Mouse (Mus musculus) liver, postnatal 0 days (tissue): Measurements from ENCODE around the gene S1pr2. TPM values are rescaled to one million over a fixed set of nuclear protein-coding genes. Genes with fewer than 3 reads are reported as not detected.

Experiments
- ATAC-seq: fragments of 200-750 bp; cut with Nextera tagmentation; 2 replicates; pipeline ENCODE4 v1.8.0; 2017; ENCODE audit warnings: mild to moderate bottlenecking, moderate library complexity
- DNase-seq: peaks from one replicate; pipeline ENCODE4 v3.0.0-alpha.2; 2016
- H3K27ac ChIP-seq: fragments of 300-500 bp; sonication (generic); 2 replicates; pipeline ENCODE4 v1.5.1; 2014; ENCODE audit warnings: antibody characterized with exemption, moderate library complexity, mild to moderate bottlenecking, low read depth
- H3K27me3 ChIP-seq: fragments of 300-500 bp; sonication (generic); 2 replicates; pipeline ENCODE4 v1.6.1; 2014; ENCODE audit warnings: low read length, control low read depth, mixed read lengths; ENCODE audit not compliant: insufficient read depth
- H3K36me3 ChIP-seq: fragments of 300-500 bp; sonication (generic); replicated peaks from 2 replicates; pipeline ENCODE4 v1.6.1; 2014; ENCODE audit warnings: mild to moderate bottlenecking, control low read depth, low read length, moderate library complexity, mixed read lengths; ENCODE audit not compliant: insufficient read depth
- H3K4me1 ChIP-seq: fragments of 300-500 bp; sonication (generic); 2 replicates; pipeline ENCODE4 v1.6.1; 2014; ENCODE audit warnings: antibody characterized with exemption, mild to moderate bottlenecking, control low read depth; ENCODE audit not compliant: insufficient read depth
- H3K4me2 ChIP-seq: fragments of 300-500 bp; sonication (generic); 2 replicates; pipeline ENCODE4 v1.6.1; 2014; ENCODE audit warnings: low read depth, mild to moderate bottlenecking, low read length, moderate library complexity, mixed read lengths
- H3K4me3 ChIP-seq: fragments of 300-500 bp; sonication (generic); 2 replicates; pipeline ENCODE4 v1.5.1; 2014; ENCODE audit warnings: low read depth, low read length
- H3K9ac ChIP-seq: fragments of 300-500 bp; sonication (generic); replicated peaks from 2 replicates; pipeline ENCODE4 v1.6.1; 2014; ENCODE audit warnings: mild to moderate bottlenecking, moderate library complexity
- H3K9me3 ChIP-seq: fragments of 300-500 bp; sonication (generic); 2 replicates; pipeline ENCODE4 v1.6.1; 2016; ENCODE audit warnings: mild to moderate bottlenecking, control low read depth, low read length, mixed read lengths
- CTCF ChIP-seq: sonication (generic); IDR thresholded peaks from 2 replicates; pipeline ENCODE4 v1.5.1; 2016; ENCODE audit warnings: antibody characterized with exemption, low read depth
- EP300 ChIP-seq: IDR thresholded peaks from 2 replicates; pipeline ENCODE4 v1.6.1; 2016; ENCODE audit warnings: antibody characterized with exemption, low read depth, mild to moderate bottlenecking
- WGBS: fragments of 180-500 bp; shearing (Covaris S2); extraction: QIAGEN DNeasy Blood & Tissue Kit; methylation state at CpG from one replicate; pipeline ENCODE4 v1.1.7; 2014; ENCODE audit not compliant: insufficient replicate concordance; 5-methylcytosine and 5-hydroxymethylcytosine counted together
- polyA plus RNA-seq: library from polyadenylated mRNA; unstranded; fragments of >200 nt; fragmentation: Nextera tagmentation; extraction: Ambion mirVana; gene quantifications from 2 replicates; pipeline ENCODE4 v1.2.1, GENCODE M21; 2015

S1pr2 gene
- polyA plus RNA-seq, 1 experiment from 2014 or later: 3.1 TPM

DNA sequence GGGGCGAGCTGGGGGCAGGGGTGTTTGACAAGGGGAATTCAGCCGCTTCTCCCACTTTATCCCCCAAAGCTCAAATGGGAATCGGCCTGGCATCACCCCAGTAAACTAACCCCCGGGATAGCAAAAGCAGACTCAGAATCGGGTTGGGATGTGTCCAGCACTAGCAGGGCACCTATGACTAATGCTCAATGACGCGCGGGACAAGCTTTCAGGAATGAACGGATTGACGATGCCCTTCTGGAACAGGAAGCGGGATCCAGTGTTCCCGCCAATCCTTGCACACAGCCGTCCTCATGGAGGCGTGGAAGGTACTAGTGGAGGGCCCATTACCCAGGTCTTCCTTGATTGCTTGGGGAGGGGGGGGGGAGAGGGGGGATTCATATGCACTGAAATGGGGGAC lies 25.1 kb downstream of the S1pr2 start:
- ATAC-seq: no peak
- WGBS: 8% methylated on average over 14 of the region's 14 CpGs

GRCm38 (mm10) chr9:20950419-20950818 lies 26.2 kb downstream of the S1pr2 start:
- Histone ChIP-seq H3K36me3 (peaks cover 3% of the 10 kb centered on the region; the same call in 1 of the 2 replicates), H3K4me1 (peaks cover 14% of the 10 kb centered on the region), H3K27ac (no peak overlapping the region), H3K9me3 (no peaks in the 10 kb centered on the region), H3K27me3 (no peaks in the 10 kb centered on the region), H3K4me3 (no peak overlapping the region), H3K9ac (peak overlapping the region; percentile 91), H3K4me2 (peak overlapping the region; percentile 96)
- TF ChIP-seq CTCF: no peak
- no peak for TF ChIP-seq EP300
- DNase-seq (no peak), ATAC-seq (no peak)

More for the DNA sequence above, 25.1 kb downstream of the S1pr2 start:
- peaks cover under 1% of the 10 kb centered on the region; the same call in 1 of the 2 replicates for H3K36me3 ChIP-seq
- peak overlapping the region; percentile 96 for H3K4me2 ChIP-seq
- TF ChIP-seq EP300 (no peak), CTCF (no peak)
- peak overlapping the region; percentile 83 for H3K27ac ChIP-seq
- H3K27me3 ChIP-seq: no peaks in the 10 kb centered on the region
- H3K9me3 ChIP-seq: no peaks in the 10 kb centered on the region
- DNase-seq: peak; percentile 48
- H3K4me3 ChIP-seq: peak overlapping the region; percentile 94
- peaks cover 6% of the 10 kb centered on the region; the same call in 1 of the 2 replicates for H3K4me1 ChIP-seq
- peak overlapping the region; percentile 91 for H3K9ac ChIP-seq

DNA sequence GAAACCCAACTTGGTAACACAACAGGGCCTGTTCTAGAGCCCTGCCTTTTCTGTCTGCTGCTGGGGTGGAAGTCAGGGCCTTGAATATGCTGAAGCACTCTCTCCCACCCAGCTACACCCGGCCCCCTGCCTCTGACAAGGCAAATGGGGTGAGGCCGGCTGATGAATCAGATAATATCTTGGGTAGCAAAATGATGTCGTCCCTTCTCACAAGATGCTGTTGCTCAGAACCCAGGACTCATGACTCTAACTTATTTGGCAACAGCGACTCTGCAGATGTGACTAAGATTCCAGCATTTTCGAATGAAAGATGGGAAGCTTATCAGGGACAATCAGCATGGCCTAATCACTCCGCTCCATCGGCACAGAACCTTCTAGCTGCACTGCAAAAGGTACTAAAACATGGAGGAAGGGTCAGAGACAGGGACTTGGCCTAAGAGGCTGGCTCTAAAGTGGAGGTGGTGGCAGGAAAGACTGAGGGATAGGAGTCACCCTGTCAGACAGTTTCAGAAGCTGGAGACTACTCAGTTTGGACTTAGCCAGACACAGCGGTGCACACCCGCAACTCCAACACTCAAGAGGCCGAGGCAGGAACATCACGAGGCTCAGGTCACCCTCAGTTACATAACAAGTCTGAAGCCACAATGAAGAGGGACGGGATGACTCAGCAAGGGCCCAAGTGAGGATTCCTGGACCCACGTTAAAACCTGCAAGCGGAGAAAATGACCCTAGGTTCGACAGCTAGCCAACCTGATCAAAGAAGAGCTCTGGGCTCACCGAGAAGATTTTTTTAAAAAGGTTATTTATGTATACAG lies 30.3 kb downstream of the S1pr2 start:
- 62% methylated on average over 16 of the region's 16 CpGs for WGBS
- Histone ChIP-seq H3K27ac (peak overlapping the region; percentile 34; the same call in 1 of the 2 replicates), H3K4me3 (no peak overlapping the region), H3K4me2 (peak overlapping the region; percentile 23; the same call in 1 of the 2 replicates), H3K36me3 (peaks cover 10% of the 10 kb centered on the region), H3K9ac (no peak overlapping the region), H3K4me1 (peaks cover 14% of the 10 kb centered on the region), H3K27me3 (no peaks in the 10 kb centered on the region), H3K9me3 (no peaks in the 10 kb centered on the region)
- ATAC-seq: no peak
- TF ChIP-seq EP300: no peak
- TF ChIP-seq CTCF: no peak
- DNase-seq: no peak

- WGBS: 64% methylated on average over 4 of the region's 4 CpGs
- peaks cover 25% of the 10 kb centered on the region for H3K36me3 ChIP-seq
- TF ChIP-seq EP300: no peak
- no peak for TF ChIP-seq CTCF
- no peaks in the 10 kb centered on the region for H3K27me3 ChIP-seq
- no peak overlapping the region for H3K27ac ChIP-seq
- peaks cover 8% of the 10 kb centered on the region for H3K4me1 ChIP-seq
- H3K4me2 ChIP-seq: no peak overlapping the region
- DNase-seq: no peak
- no peak overlapping the region for H3K9ac ChIP-seq
- no peaks in the 10 kb centered on the region for H3K9me3 ChIP-seq
- no peak overlapping the region for H3K4me3 ChIP-seq
- ATAC-seq: no peak
Observed at GRCm38 (mm10) chr9:20944697-20945370, 31.7 kb downstream of the S1pr2 start.

GRCm38 (mm10) chr9:20943911-20944310 lies 32.7 kb downstream of the S1pr2 start:
- no peak for TF ChIP-seq CTCF
- no peak for TF ChIP-seq EP300
- WGBS: 67% methylated on average over 2 of the region's 2 CpGs
- no peaks in the 10 kb centered on the region for H3K9me3 ChIP-seq
- H3K36me3 ChIP-seq: peaks cover 34% of the 10 kb centered on the region
- ATAC-seq: no peak
- no peak overlapping the region for H3K27ac ChIP-seq
- H3K4me1 ChIP-seq: peaks cover 8% of the 10 kb centered on the region
- no peak overlapping the region for H3K4me3 ChIP-seq
- H3K27me3 ChIP-seq: no peaks in the 10 kb centered on the region
- no peak overlapping the region for H3K9ac ChIP-seq
- DNase-seq: no peak
- H3K4me2 ChIP-seq: no peak overlapping the region

DNA sequence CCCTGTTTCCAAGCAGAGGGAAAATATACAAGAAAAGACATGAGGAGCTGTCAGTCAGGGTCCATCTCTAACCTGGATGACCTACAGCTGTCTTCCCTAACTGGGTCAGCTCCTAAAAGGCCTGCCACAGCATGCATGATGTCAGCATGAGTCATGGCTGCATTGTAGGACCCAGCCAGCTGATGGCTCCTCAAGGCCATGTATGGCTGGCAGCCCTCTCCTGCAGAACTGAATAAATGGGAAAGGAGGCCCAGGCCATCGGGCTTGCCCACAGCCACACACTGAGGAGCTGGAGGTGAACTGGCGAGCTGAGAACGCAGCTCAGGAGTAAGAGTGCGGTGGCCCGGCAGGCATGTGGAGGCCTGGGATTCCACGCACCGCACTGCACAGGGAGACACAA lies 33.2 kb downstream of the S1pr2 start:
- no peaks in the 10 kb centered on the region for H3K9me3 ChIP-seq
- no peak for DNase-seq
- no peak overlapping the region for H3K27ac ChIP-seq
- no peak overlapping the region for H3K4me2 ChIP-seq
- H3K9ac ChIP-seq: no peak overlapping the region
- 90% methylated on average over 7 of the region's 7 CpGs for WGBS
- H3K4me1 ChIP-seq: peaks cover 8% of the 10 kb centered on the region
- no peaks in the 10 kb centered on the region for H3K27me3 ChIP-seq
- ATAC-seq: no peak
- H3K4me3 ChIP-seq: no peak overlapping the region
- H3K36me3 ChIP-seq: peaks cover 39% of the 10 kb centered on the region
- no peak for TF ChIP-seq EP300
